ENCODE assay signal across 8 mouse cellular contexts in genomic region chr11:76506514-76507228, GRCm38 (mm10).
DNase-seq lines count a peak whose midpoint lies in the region; ATAC-seq and TF ChIP-seq lines count a peak whose summit lies in the region.

No protein-coding gene starts in this region.

- H3K27ac ChIP-seq in hindbrain, embryonic 16.5 days (ENCODE audit: low read depth, low read length) = peak overlapping the region; percentile 79
- H3K27ac ChIP-seq in lung, postnatal 0 days (ENCODE audit: low read length) = no peak overlapping the region
- 0 out of 2 replicates have a peak overlapping the region, but pooled peaks have one; percentile 97 for H3K27ac ChIP-seq in olfactory bulb, adult 2 months (ENCODE audit: insufficient read depth, low read depth, low read length)

- peak; percentile 57 to 64 for DNase-seq in cerebellum, adult 18-20 months
- DNase-seq in cerebellum, adult 11 months = no peak
- DNase-seq in urinary bladder, postnatal 25 days (ENCODE audit: low spot score) = peak; percentile 47
- no peak for DNase-seq in urinary bladder, adult 2 months (ENCODE audit: low spot score)
- DNase-seq in fibroblast of lung, adult 2 months (ENCODE audit: low read depth) = peak; percentile 68
- DNase-seq in lung, postnatal 0 days (ENCODE audit: low spot score) = peak; percentile 88

- TF ChIP-seq POLR2A in olfactory bulb, adult 2 months (IDR thresholded peaks at IDR 0.05; ENCODE audit: insufficient read depth, low read depth, low read length) = no peak

- H3K4me3 ChIP-seq in hindbrain, embryonic 16.5 days (ENCODE audit: low read length) = no peak overlapping the region
- H3K4me3 ChIP-seq in lung, postnatal 0 days (ENCODE audit: low read depth, low read length) = no peak overlapping the region
- H3K4me3 ChIP-seq in olfactory bulb, adult 2 months (ENCODE audit: insufficient read depth, low read depth, low read length) = peak overlapping the region; percentile 26

- H3K9me3 ChIP-seq in hindbrain, embryonic 16.5 days (ENCODE audit: control insufficient read depth, low read length) = no peaks in the 10 kb centered on the region
- H3K9me3 ChIP-seq in lung, postnatal 0 days (ENCODE audit: low read length) = no peaks in the 10 kb centered on the region

- TF ChIP-seq EP300 in lung, postnatal 0 days (IDR thresholded peaks at IDR 0.05) = peak; percentile 45; the same call in 1 of the 2 replicates

- H3K4me1 ChIP-seq in hindbrain, embryonic 16.5 days (ENCODE audit: control insufficient read depth, insufficient read depth, low read depth, low read length) = peaks cover 34% of the 10 kb centered on the region
- no peaks in the 10 kb centered on the region for H3K4me1 ChIP-seq in lung, postnatal 0 days (ENCODE audit: insufficient read depth, low read depth, low read length)
- peaks cover 50% of the 10 kb centered on the region for H3K4me1 ChIP-seq in olfactory bulb, adult 2 months (ENCODE audit: control insufficient read depth, insufficient read depth, low read length)

- ATAC-seq in hindbrain, embryonic 16.5 days = no peak
- peak; percentile 76 for ATAC-seq in lung, postnatal 0 days

- TF ChIP-seq CTCF in lung, postnatal 0 days (IDR thresholded peaks at IDR 0.05) = peak; percentile 85
- no peak for TF ChIP-seq CTCF in olfactory bulb, adult 2 months (IDR thresholded peaks at IDR 0.05; ENCODE audit: insufficient read depth, low read depth, low read length)

- H3K36me3 ChIP-seq in hindbrain, embryonic 16.5 days (ENCODE audit: control insufficient read depth, insufficient read depth, low read length) = no peaks in the 10 kb centered on the region
- no peaks in the 10 kb centered on the region for H3K36me3 ChIP-seq in lung, postnatal 0 days (ENCODE audit: insufficient read depth, low read length)

- whole genome bisulfite sequencing in hindbrain, embryonic 16.5 days = 70% methylated on average over 5 of the region's 5 CpGs
- whole genome bisulfite sequencing in lung, postnatal 0 days = 50% methylated on average over 5 of the region's 5 CpGs
- 42% methylated on average over 5 of the region's 5 CpGs for WGBS in olfactory bulb, adult 2 months

- H3K27me3 ChIP-seq in hindbrain, embryonic 16.5 days (replicated peaks; ENCODE audit: control insufficient read depth, insufficient read depth, low read length) = no peaks in the 10 kb centered on the region
- no peaks in the 10 kb centered on the region for H3K27me3 ChIP-seq in lung, postnatal 0 days (replicated peaks; ENCODE audit: insufficient read depth, low read length)

- no peak overlapping the region for H3K9ac ChIP-seq in hindbrain, embryonic 16.5 days (ENCODE audit: low read depth, low read length)
- no peak overlapping the region for H3K9ac ChIP-seq in lung, postnatal 0 days (replicated peaks; ENCODE audit: low read depth)

- peak overlapping the region; percentile 6; the same call in 1 of the 2 replicates for H3K4me2 ChIP-seq in hindbrain, embryonic 16.5 days (ENCODE audit: low read length)
- no peak overlapping the region for H3K4me2 ChIP-seq in lung, postnatal 0 days (replicated peaks; ENCODE audit: low read depth, low read length)

Comparison
In these comparisons a context has a peak if more than half of its experiments do, and no peak if none do; other contexts are left out.
1. DNase-seq: peak in cerebellum, adult 18-20 months (2 of 2), urinary bladder, postnatal 25 days (single experiment), fibroblast of lung, adult 2 months (single experiment) and lung, postnatal 0 days (single experiment); none in cerebellum, adult 11 months (single experiment) and urinary bladder, adult 2 months (single experiment).